In the genomic region with DNA sequence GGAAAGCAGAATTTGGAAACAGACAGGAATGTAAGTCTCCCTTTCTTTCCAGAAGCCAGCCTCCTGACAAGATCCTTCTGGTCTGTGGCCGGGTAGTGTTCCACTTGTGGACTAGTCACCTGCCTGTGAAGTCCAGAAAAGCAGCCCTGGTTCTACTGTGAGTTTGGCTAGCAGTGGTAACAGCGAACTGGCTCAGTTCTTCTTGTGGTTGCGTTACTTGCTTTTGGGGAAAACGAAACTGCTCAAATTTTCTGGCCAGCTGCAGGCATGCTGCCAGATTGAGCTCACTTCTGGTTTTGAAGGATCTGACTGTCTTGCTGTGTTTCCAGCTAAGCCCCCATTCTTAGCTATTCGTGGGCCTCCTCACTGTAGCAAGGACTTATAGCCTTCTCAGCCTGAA, we compare ENCODE assay signal across 8 mouse cellular contexts. TPM values are rescaled to one million over a fixed set of nuclear protein-coding genes. Genes with fewer than 3 reads are reported as not detected.
DNase-seq lines count a peak whose midpoint lies in the region; ATAC-seq and TF ChIP-seq lines count a peak whose summit lies in the region.

A gene (minus strand): TSS at position 190 of the 400 bp plus-strand sequence.

- H3K9ac ChIP-seq in intestine, embryonic 15.5 days: no peak within 1 kb of the TSS
- no peak within 1 kb of the TSS for H3K9ac ChIP-seq in intestine, embryonic 16.5 days (ENCODE audit: low read depth, low read length)

- no peaks in the 10 kb centered on the region for H3K9me3 ChIP-seq in intestine, embryonic 15.5 days
- no peaks in the 10 kb centered on the region for H3K9me3 ChIP-seq in intestine, embryonic 16.5 days (ENCODE audit: control insufficient read depth, low read length)

- 60% methylated on average over 5 of the region's 5 CpGs for WGBS in intestine, embryonic 15.5 days
- 64% methylated on average over 5 of the region's 5 CpGs for WGBS in intestine, embryonic 16.5 days
- 22% methylated on average over 5 of the region's 5 CpGs for WGBS in cerebellum, adult 2 months

- no peak for TF ChIP-seq POLR2A in cerebellum, adult 2 months (IDR thresholded peaks at IDR 0.05; ENCODE audit: borderline replicate concordance, insufficient read depth, low read length)

- H3K4me1 ChIP-seq in intestine, embryonic 15.5 days (replicated peaks): no peaks in the 10 kb centered on the region
- H3K4me1 ChIP-seq in intestine, embryonic 16.5 days (ENCODE audit: control insufficient read depth, insufficient read depth, low read length): no peaks in the 10 kb centered on the region
- H3K4me1 ChIP-seq in cerebellum, adult 2 months (ENCODE audit: control insufficient read depth, insufficient read depth, low read length): no peaks in the 10 kb centered on the region

- TF ChIP-seq CTCF in cerebellum, adult 2 months (IDR thresholded peaks at IDR 0.05; ENCODE audit: borderline replicate concordance, insufficient read depth, low read depth, low read length): no peak

- DNase-seq in B cell, adult 2 months: peak; percentile 54 to 58
- peak; percentile 37 for DNase-seq in c-Kit-positive CD71-negative TER-119-negative erythroid progenitor cells, embryonic 14.5 days (ENCODE audit: low read depth)
- peak; percentile 19 to 23 for DNase-seq in kidney, postnatal 4 days
- peak; percentile 57 for DNase-seq in skeletal muscle tissue, adult 2 months (ENCODE audit: low read depth, low spot score)
- no peak for DNase-seq in c-Kit-positive CD71-positive TER-119-positive erythroid progenitor cells, embryonic 14.5 days (ENCODE audit: low spot score)
- no peak for DNase-seq in cerebellum, adult 2 months

- H3K4me3 ChIP-seq in intestine, embryonic 15.5 days (replicated peaks): no peak within 1 kb of the TSS
- no peak within 1 kb of the TSS for H3K4me3 ChIP-seq in intestine, embryonic 16.5 days (ENCODE audit: low read length)
- H3K4me3 ChIP-seq in cerebellum, adult 2 months (replicated peaks; ENCODE audit: insufficient read depth, low read depth, low read length): no peak within 1 kb of the TSS

- ATAC-seq in intestine, embryonic 15.5 days: no peak
- no peak for ATAC-seq in intestine, embryonic 16.5 days

- 0 out of 2 replicates have a peak within 1 kb of the TSS, but pooled peaks have one; percentile 4 for H3K4me2 ChIP-seq in intestine, embryonic 15.5 days (replicated peaks)
- H3K4me2 ChIP-seq in intestine, embryonic 16.5 days (ENCODE audit: low read depth, low read length): no peak within 1 kb of the TSS

- no peak within 1 kb of the TSS for H3K27ac ChIP-seq in intestine, embryonic 15.5 days
- no peak within 1 kb of the TSS for H3K27ac ChIP-seq in intestine, embryonic 16.5 days (ENCODE audit: low read length)
- H3K27ac ChIP-seq in cerebellum, adult 2 months (ENCODE audit: insufficient read depth, low read length): no peak within 1 kb of the TSS

- H3K36me3 ChIP-seq in intestine, embryonic 15.5 days: no peaks in the 10 kb centered on the region
- no peaks in the 10 kb centered on the region for H3K36me3 ChIP-seq in intestine, embryonic 16.5 days (ENCODE audit: control insufficient read depth, insufficient read depth, low read length)

- no peaks in the 10 kb centered on the region for H3K27me3 ChIP-seq in intestine, embryonic 15.5 days (replicated peaks)
- no peaks in the 10 kb centered on the region for H3K27me3 ChIP-seq in intestine, embryonic 16.5 days (replicated peaks; ENCODE audit: control insufficient read depth, insufficient read depth, low read length)
- H3K27me3 ChIP-seq in cerebellum, adult 2 months (ENCODE audit: control insufficient read depth, insufficient read depth, low read length): no peaks in the 10 kb centered on the region

RNA-seq across cellular contexts. Expression of the gene that starts here (rescaled TPM):
- 0.45 and 0.54 TPM in 2 replicates for polyA plus RNA-seq in intestine, embryonic 15.5 days (2015; fragmentation: Nextera tagmentation; extraction: Ambion mirVana)
- 0.53 and 0.59 TPM in 2 replicates for polyA plus RNA-seq in intestine, embryonic 16.5 days (2015; fragmentation: Nextera tagmentation; extraction: Ambion mirVana)
- 0.28 and 0.29 TPM in 2 replicates for polyA plus RNA-seq in cerebellum, adult 2 months (2012; rRNA removed)

Comparison
In these comparisons a context has a peak if more than half of its experiments do, and no peak if none do; other contexts are left out.
1. DNase-seq: peak in B cell, adult 2 months (2 of 2), c-Kit-positive CD71-negative TER-119-negative erythroid progenitor cells, embryonic 14.5 days (single experiment), kidney, postnatal 4 days (2 of 2) and skeletal muscle tissue, adult 2 months (single experiment); none in c-Kit-positive CD71-positive TER-119-positive erythroid progenitor cells, embryonic 14.5 days (single experiment) and cerebellum, adult 2 months (0 of 2).